Mouse (Mus musculus) E14TG2a.4 (cell line): ENCODE results near the gene Pcif1.

Experiments
- CTCF ChIP-seq: conservative IDR thresholded peaks from 2 replicates; pipeline ENCODE4 v1.5.1; 2014; ENCODE audit warnings: low read length
- POU5F1 ChIP-seq: IDR thresholded peaks from 2 replicates; pipeline ENCODE4 v1.6.1; 2014; ENCODE audit warnings: low read length, borderline replicate concordance

- TF ChIP-seq CTCF = no peak
- no peak for TF ChIP-seq POU5F1
Measured at GRCm38 (mm10) chr2:164891908-164892695, 13.0 kb downstream of the Pcif1 start.
